Comparison of ENCODE assay signal across 11 mouse cellular contexts in the genomic region with DNA sequence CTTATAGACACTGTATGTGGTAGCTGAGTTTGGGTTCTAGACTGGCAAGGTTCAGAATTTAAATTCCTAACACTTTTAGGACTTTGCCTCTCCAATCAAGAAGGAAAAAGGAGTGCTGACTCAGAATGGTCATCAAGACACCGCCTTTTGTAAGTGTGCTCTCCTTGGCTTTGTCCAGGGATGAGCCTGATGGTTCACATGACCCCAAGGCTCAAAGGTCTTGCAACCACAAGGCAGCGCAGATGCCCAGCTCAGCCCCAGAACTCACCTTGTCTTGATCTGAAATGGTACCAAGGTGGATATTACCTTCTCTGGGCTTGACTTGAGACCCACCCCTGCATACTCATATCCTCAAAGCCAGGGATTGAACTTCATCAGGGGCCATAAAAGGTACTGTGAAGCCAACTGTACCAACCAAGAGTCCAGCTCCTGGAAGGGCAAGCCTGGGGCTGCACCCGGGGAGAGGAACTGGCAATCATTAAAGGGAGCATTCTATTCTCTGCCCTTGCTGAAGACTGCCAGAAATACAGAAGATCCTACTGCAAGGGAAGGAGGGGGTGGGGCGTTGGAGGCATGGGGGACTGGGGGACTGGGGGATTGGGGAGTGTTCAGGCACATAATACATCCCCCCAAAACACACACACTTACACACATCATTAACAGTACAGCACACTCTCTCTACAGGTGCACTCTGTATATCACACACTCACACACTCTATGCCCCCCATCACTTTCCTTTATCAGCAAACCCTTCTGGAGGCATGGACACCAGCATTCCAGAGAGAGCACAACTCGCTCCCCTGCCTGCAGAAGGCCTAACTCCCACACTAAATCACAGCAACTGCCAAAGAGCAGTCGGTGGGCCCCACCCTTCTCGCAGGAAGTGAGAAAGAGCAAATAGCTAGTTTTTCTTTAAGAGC. TPM values are rescaled to one million over a fixed set of nuclear protein-coding genes. Genes with fewer than 3 reads are reported as not detected.
DNase-seq lines count a peak whose midpoint lies in the region; ATAC-seq lines count a peak whose summit lies in the region.
"Had no signal": no experiment of that assay in that cellular context is flagged by ENCODE, and none has a peak within 500 bp of the region (broad histone marks: within the 10 kb centered on the region; RNA-seq: fewer than 3 reads in every experiment).

No protein-coding gene starts in this region.

- peak overlapping the region; percentile 19; the same call in 1 of the 2 replicates for H3K27ac ChIP-seq in forebrain, embryonic 13.5 days
- H3K27ac ChIP-seq in forebrain, embryonic 16.5 days (ENCODE audit: low read length) = no peak overlapping the region
- peak overlapping the region; percentile 76 for H3K27ac ChIP-seq in limb, embryonic 12.5 days
- H3K27ac ChIP-seq: embryonic facial prominence, embryonic 12.5 days; left cerebral cortex, adult 2 months had no signal

- no peaks in the 10 kb centered on the region for H3K36me3 ChIP-seq in forebrain, embryonic 13.5 days (ENCODE audit: poor library complexity, severe bottlenecking)
- H3K36me3 ChIP-seq in forebrain, embryonic 16.5 days (ENCODE audit: control insufficient read depth, insufficient read depth) = no peaks in the 10 kb centered on the region
- H3K36me3 ChIP-seq in limb, embryonic 12.5 days = no peaks in the 10 kb centered on the region
- H3K36me3 ChIP-seq: embryonic facial prominence, embryonic 12.5 days had no signal

- H3K9me3 ChIP-seq in forebrain, embryonic 13.5 days (replicated peaks) = no peaks in the 10 kb centered on the region
- H3K9me3 ChIP-seq in forebrain, embryonic 16.5 days (ENCODE audit: control insufficient read depth, low read length) = no peaks in the 10 kb centered on the region
- no peaks in the 10 kb centered on the region for H3K9me3 ChIP-seq in limb, embryonic 12.5 days
- H3K9me3 ChIP-seq: embryonic facial prominence, embryonic 12.5 days had no signal

- H3K27me3 ChIP-seq in forebrain, embryonic 13.5 days = no peaks in the 10 kb centered on the region
- no peaks in the 10 kb centered on the region for H3K27me3 ChIP-seq in forebrain, embryonic 16.5 days (replicated peaks; ENCODE audit: control insufficient read depth, insufficient read depth, low read length)
- no peaks in the 10 kb centered on the region for H3K27me3 ChIP-seq in limb, embryonic 12.5 days
- H3K27me3 ChIP-seq: embryonic facial prominence, embryonic 12.5 days had no signal

- 41% methylated on average over 7 of the region's 7 CpGs for WGBS in forebrain, embryonic 13.5 days
- 41% methylated on average over 7 of the region's 7 CpGs for WGBS in forebrain, embryonic 16.5 days
- WGBS in limb, embryonic 12.5 days = 47% methylated on average over 7 of the region's 7 CpGs

- H3K4me1 ChIP-seq in forebrain, embryonic 13.5 days = peaks cover 25% of the 10 kb centered on the region
- H3K4me1 ChIP-seq in forebrain, embryonic 16.5 days (replicated peaks; ENCODE audit: control insufficient read depth, insufficient read depth, low read length) = peaks cover 14% of the 10 kb centered on the region
- H3K4me1 ChIP-seq in limb, embryonic 12.5 days (replicated peaks) = peaks cover 31% of the 10 kb centered on the region
- H3K4me1 ChIP-seq: embryonic facial prominence, embryonic 12.5 days had no signal

- no peak overlapping the region for H3K4me3 ChIP-seq in forebrain, embryonic 13.5 days
- H3K4me3 ChIP-seq in forebrain, embryonic 16.5 days (replicated peaks; ENCODE audit: low read length) = no peak overlapping the region
- H3K4me3 ChIP-seq in limb, embryonic 12.5 days (replicated peaks) = no peak overlapping the region
- H3K4me3 ChIP-seq: embryonic facial prominence, embryonic 12.5 days; left cerebral cortex, adult 2 months had no signal

- H3K9ac ChIP-seq in forebrain, embryonic 13.5 days = no peak overlapping the region
- no peak overlapping the region for H3K9ac ChIP-seq in forebrain, embryonic 16.5 days (replicated peaks; ENCODE audit: low read depth, low read length)
- H3K9ac ChIP-seq in limb, embryonic 12.5 days (replicated peaks) = no peak overlapping the region
- H3K9ac ChIP-seq: embryonic facial prominence, embryonic 12.5 days had no signal

- no peak overlapping the region for H3K4me2 ChIP-seq in forebrain, embryonic 13.5 days
- no peak overlapping the region for H3K4me2 ChIP-seq in forebrain, embryonic 16.5 days (ENCODE audit: low read length)
- no peak overlapping the region; the same call in 1 of the 2 replicates for H3K4me2 ChIP-seq in limb, embryonic 12.5 days
- H3K4me2 ChIP-seq: embryonic facial prominence, embryonic 12.5 days had no signal

- peak; percentile 22 for DNase-seq in ovary, postnatal 36 days (ENCODE audit: low spot score)
- no peak for DNase-seq in ovary, postnatal 10 days (ENCODE audit: low spot score)
- DNase-seq in layer of hippocampus, adult 11-12 months (ENCODE audit: low spot score) = no peak
- DNase-seq in urinary bladder, postnatal 36 days (ENCODE audit: low spot score in 2 of 2) = no peak
- DNase-seq in urinary bladder, postnatal 4 days (ENCODE audit: low spot score in 2 of 2) = no peak
- DNase-seq: gastrocnemius, postnatal 14 days had no signal

- ATAC-seq in forebrain, embryonic 13.5 days = no peak
- no peak for ATAC-seq in forebrain, embryonic 16.5 days
- ATAC-seq in limb, embryonic 12.5 days (ENCODE audit: insufficient number of reproducible peaks, insufficient read depth, low FRiP score, low TSS enrichment, low read depth) = peak; percentile 57; the same call in 1 of the 2 replicates

RNA-seq across cellular contexts. Expression of gene Ezr, which starts 29.6 kb away (rescaled TPM):
- 113 and 117 TPM in 2 replicates for polyA plus RNA-seq in forebrain, embryonic 13.5 days (2015; fragmentation: Nextera tagmentation; extraction: Ambion mirVana)
- polyA plus RNA-seq in forebrain, embryonic 16.5 days (2015; fragmentation: Nextera tagmentation; extraction: Ambion mirVana) = 100 and 127 TPM in 2 replicates
- polyA plus RNA-seq in limb, embryonic 12.5 days (2016; fragmentation: Nextera tagmentation; extraction: Ambion mirVana) = 40.1 and 46.9 TPM in 2 replicates
